Mouse (Mus musculus) kidney, adult 9 months (tissue): Measurements from ENCODE around the gene Btbd8.

Source experiments
- DNase-seq: peaks from one replicate; pipeline ENCODE4 v3.0.0; 2022

Gene Btbd8

GRCm38 (mm10) chr5:107462147-107463076 is 24.6 kb downstream of the Btbd8 start:
- no peak for DNase-seq

- DNase-seq, result no peak
Measured at GRCm38 (mm10) chr5:107466501-107466900, 28.7 kb downstream of the Btbd8 start.

GRCm38 (mm10) chr5:107467098-107467497 is 29.3 kb downstream of the Btbd8 start:
- no peak for DNase-seq

- DNase-seq, result no peak
Measured at GRCm38 (mm10) chr5:107470600-107471329, 33.0 kb downstream of the Btbd8 start.

- DNase-seq, result no peak
Measured at GRCm38 (mm10) chr5:107480194-107480593, 42.4 kb downstream of the Btbd8 start.

- no peak for DNase-seq
Measured at GRCm38 (mm10) chr5:107488996-107489395, 51.2 kb downstream of the Btbd8 start.

GRCm38 (mm10) chr5:107491036-107491435 is 53.2 kb downstream of the Btbd8 start:
- no peak for DNase-seq

GRCm38 (mm10) chr5:107492471-107492870 is 54.7 kb downstream of the Btbd8 start:
- no peak for DNase-seq

GRCm38 (mm10) chr5:107494759-107495158 is 57.0 kb downstream of the Btbd8 start:
- DNase-seq, result no peak

- DNase-seq, result no peak
Measured at GRCm38 (mm10) chr5:107496047-107496446, 58.2 kb downstream of the Btbd8 start.

GRCm38 (mm10) chr5:107497519-107498501 is 60.0 kb downstream of the Btbd8 start:
- DNase-seq, result no peak

- DNase-seq, result peak; percentile 7
Measured at GRCm38 (mm10) chr5:107498806-107499310, 61.1 kb downstream of the Btbd8 start.

GRCm38 (mm10) chr5:107499891-107500535 is 62.2 kb downstream of the Btbd8 start:
- no peak for DNase-seq

- DNase-seq, result no peak
Measured at GRCm38 (mm10) chr5:107500741-107501140, 62.9 kb downstream of the Btbd8 start.

GRCm38 (mm10) chr5:107507321-107507720 is 69.5 kb downstream of the Btbd8 start, which contains the start of gene Gm42669:
Gene Gm42669 (plus strand): TSS chr5:107507621.
- DNase-seq, result no peak

- DNase-seq, result no peak
Measured at GRCm38 (mm10) chr5:107510503-107510902, 72.7 kb downstream of the Btbd8 start.

GRCm38 (mm10) chr5:107511326-107511725 is 73.5 kb downstream of the Btbd8 start:
- DNase-seq, result no peak

GRCm38 (mm10) chr5:107513583-107513982 is 75.8 kb downstream of the Btbd8 start:
- DNase-seq, result peak; percentile 56

- DNase-seq, result no peak
Measured at GRCm38 (mm10) chr5:107515453-107515852, 77.7 kb downstream of the Btbd8 start.

GRCm38 (mm10) chr5:107516087-107516486 is 78.3 kb downstream of the Btbd8 start:
- DNase-seq, result no peak

- no peak for DNase-seq
Measured at GRCm38 (mm10) chr5:107518602-107519001, 80.8 kb downstream of the Btbd8 start.

- DNase-seq, result no peak
Measured at GRCm38 (mm10) chr5:107521386-107521785, 83.6 kb downstream of the Btbd8 start.
